Mouse (Mus musculus) T-helper 2 cell (primary cell): ENCODE results near the gene 1600014C23Rik.

Experiments
- in situ Hi-C: fragments of 300-600 bp; cut with MboI, MseI; formaldehyde crosslinking; loops from one replicate; pipeline ENCODE4 v1.15.1; 2025; ENCODE audit warnings: high pct_unique_total_duplicates

The 1600014C23Rik gene

GRCm38 (mm10) chr17:45752678-45753077, 19.0 kb upstream of the 1600014C23Rik start:
- in situ Hi-C loops: no loop called here

- in situ Hi-C loops: no loop called here
Observed at GRCm38 (mm10) chr17:45752053-45752452, 18.4 kb upstream of the 1600014C23Rik start.

DNA sequence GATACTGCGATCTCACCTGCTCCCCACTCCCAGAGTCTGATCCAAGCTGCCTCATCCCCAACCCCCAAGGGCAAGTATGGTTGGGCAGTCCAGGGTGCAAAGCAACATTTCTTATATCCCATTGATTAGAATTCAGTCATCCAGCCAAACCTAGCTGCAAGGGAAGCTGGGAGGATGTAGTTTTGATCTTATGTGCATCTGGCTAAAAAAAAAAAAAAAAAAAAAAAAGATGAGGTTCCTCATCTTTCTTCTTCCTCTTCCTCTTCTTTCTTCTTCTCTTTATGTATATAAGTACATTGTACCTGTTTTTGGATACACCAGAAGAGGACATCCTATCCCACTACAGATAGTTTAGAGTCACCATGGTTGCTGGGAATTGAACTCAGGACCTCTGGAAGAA, 17.7 kb upstream of the 1600014C23Rik start:
- in situ Hi-C loops: no loop called here

GRCm38 (mm10) chr17:45749100-45749499, 15.5 kb upstream of the 1600014C23Rik start:
- in situ Hi-C loops: no loop called here

- in situ Hi-C loops: no loop called here
Observed at GRCm38 (mm10) chr17:45747858-45748785, 14.5 kb upstream of the 1600014C23Rik start.

DNA sequence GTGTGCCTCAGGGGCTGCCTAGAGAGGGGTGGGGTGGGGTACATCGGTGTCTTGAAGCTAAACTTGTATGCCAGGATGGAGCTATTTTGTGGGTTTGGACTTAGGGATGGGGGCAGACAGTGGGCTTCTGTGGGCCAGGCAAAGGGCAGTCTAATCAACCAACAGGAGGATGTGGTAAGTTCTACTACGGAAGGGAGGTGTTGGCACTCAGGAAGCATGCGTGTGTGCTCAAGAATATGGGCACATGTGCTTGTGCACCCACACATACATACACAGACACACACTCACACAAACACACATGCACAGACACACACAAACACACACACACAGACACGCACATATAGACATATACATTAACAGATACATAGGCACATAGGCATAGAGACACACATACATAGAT, 13.6 kb upstream of the 1600014C23Rik start:
- in situ Hi-C loops: no loop called here

DNA sequence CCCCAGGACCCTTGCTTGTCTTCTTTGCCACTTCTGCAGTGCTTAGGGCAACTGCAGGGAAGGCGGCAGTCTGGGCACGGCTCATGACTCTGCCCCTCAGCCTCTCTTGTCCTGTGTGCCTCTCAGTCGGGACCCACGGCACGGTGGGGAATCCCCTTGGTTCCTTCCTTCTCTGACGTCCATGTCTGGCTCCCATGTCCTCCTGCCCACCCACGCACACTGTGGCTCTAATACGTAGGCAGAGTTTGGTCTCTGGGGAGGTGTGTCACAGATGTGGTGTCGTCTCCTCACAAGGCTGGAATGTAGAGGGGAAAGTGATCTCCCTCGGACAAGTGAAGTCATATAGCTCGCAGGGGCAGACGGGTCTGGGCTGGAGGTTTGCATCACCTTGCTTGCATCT, 13.1 kb upstream of the 1600014C23Rik start:
- in situ Hi-C loops: no loop called here

- in situ Hi-C loops: no loop called here
Observed at GRCm38 (mm10) chr17:45745629-45746028, 12.0 kb upstream of the 1600014C23Rik start.

DNA sequence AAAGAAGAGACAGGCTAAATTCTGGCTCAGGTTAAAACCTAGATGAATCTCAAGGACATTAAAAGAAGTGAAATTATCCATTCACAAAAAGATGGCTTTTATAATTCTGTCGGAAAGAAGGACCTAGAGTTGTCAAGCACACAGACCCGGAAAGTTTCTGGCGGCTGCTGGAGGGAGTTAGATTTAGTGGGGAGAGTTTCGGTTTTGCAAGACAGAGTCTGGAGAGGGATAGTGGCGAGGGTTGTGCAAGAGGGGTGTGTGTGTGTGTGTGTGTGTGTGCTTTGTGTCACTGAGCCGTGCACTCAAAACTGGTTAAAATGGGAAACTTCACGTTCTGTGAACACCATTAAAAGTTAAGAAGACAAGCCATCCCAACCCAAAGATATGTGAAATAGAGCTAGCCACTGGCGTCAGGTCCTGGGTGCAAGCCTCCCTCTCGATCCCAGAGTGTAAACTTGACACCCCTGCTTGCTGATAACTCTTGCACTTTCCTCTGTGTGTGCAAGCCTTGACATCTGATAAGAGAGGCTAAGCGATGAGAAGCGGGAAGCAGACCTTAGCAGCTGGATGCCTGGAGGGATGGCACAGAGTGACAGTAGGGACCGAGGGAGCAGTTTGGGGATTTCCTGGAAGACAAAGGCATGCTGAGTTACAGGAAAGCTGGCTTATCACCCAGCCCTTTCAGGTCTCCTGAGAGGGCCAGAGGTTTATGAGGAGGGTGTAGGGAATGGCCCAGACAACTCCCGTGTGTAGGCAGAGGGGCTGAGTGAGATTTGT, 8.9 kb upstream of the 1600014C23Rik start:
- in situ Hi-C loops: no loop called here

DNA sequence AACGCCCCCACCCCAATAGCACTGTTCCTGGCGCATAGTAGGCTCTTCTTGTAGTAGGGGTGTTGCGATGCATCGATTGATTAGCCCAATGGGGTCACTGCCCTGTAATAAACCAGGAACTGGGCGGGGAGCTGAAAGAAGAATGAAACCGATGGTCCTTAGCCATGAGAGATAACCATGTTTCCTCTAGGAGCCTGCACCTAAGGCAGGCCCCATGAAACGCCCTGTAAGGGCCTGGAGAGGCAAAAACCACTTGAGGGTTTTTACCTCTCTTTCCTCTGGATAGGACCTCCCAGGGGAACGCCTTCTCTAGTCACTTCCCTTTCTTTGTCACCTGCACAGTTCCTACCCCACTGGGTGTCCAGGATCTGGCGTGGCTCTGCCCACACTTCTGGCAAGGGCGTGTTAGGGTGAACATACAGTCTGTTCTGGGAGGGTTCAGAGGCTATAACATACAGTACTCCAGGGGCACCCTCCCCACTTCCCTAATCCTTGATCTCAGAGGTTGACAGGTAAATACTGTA, 3.5 kb upstream of the 1600014C23Rik start:
- in situ Hi-C loops: loop anchor here (5.0 kb wide), 1 partner anchor 295 kb away; the partner anchor contains the start of gene Vegfa

DNA sequence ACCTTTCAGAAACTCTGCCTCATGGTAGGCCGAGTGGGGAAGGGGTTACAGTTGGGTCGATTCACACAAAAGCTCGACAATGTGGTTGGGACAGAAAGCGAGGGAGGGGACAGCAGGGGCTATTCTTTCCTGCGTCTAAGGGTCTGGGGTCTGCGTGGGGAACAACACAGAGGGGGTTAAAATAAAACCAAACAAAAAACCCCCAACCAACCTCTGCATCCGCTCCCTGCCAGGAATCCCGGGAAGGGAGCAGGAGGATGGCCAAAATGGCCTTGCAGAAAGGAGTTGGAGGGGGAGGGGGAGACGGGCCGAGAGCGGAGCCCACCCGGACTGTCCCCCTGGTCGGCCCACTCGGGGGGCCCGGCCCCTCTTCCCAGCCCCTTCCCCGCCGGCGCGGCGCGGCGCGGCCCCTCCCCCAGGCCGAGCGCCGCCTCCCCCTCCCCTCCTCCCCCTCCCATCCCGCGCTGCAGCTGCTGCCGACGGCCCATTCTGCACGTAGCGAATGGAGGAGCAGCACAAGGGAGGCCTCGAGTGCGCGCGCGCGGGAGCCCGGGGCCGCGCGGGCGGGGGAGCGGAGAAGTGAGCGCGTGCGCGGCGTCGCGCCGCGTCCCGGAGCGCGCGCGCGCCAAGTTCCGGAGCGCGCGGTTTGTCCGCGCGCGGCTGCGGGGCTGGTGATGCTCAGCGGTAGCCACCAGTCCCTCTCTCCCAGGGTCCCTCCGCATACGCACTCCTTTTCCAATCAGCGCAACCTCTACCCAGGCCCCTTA, 2.9 kb upstream of the 1600014C23Rik start:
- in situ Hi-C loops: loop anchor here (5.0 kb wide), 1 partner anchor 296 kb away; the partner anchor contains the start of gene Vegfa

DNA sequence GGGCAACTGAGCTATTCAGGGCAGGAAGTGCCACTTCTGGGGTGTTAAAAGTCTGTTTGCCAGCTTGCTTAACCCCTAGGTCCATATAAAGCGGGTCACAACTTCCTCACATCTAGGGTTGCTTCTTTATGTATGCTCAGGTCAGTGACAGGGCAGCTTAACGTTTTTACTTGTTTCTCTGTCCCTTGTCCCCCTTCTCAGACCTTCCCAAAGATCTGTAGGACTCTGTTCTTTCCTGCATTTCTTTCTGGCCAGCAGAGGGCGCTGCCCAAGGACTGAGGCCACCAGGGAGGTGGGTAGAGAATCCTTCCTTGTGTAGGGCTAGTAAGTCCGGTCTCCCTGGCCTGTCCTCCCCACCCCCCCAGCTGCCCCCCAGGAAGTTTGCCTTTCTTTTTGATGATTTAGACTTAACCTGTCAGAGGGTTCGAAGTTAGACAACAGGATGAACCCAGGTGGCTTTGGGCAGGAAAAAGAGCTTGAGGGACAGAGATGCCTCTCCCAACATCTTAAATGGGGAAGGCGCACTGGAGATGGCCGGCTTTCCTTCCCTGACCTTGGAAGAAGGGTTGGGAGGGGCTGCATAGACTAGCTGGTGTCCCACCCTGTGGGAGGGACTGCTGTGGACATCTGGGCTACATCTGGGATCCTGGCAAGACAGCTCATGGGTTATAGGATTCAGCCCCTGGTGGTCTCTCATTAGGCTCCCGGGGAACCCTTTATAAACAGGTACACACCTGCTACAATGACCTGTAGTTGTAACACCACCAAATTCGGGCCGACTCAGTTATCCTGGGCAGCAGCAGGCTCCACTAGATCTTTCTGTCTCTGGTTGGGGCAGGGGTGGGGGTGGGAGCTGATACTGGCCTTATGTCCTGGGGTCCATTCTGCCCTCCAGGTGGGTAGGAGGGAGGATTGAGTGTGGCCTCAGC, 2.0 kb upstream of the 1600014C23Rik start:
- in situ Hi-C loops: loop anchor here (5.0 kb wide), 1 partner anchor 297 kb away; the partner anchor contains the start of gene Vegfa

GRCm38 (mm10) chr17:45734881-45735280, 1.2 kb upstream of the 1600014C23Rik start:
- in situ Hi-C loops: loop anchor here (5.0 kb wide), 1 partner anchor 297 kb away; the partner anchor contains the start of gene Vegfa

GRCm38 (mm10) chr17:45734333-45734732, 689 bp upstream of the 1600014C23Rik start:
- in situ Hi-C loops: no loop called here

GRCm38 (mm10) chr17:45733038-45733734, 458 bp downstream of the 1600014C23Rik start:
- in situ Hi-C loops: no loop called here

DNA sequence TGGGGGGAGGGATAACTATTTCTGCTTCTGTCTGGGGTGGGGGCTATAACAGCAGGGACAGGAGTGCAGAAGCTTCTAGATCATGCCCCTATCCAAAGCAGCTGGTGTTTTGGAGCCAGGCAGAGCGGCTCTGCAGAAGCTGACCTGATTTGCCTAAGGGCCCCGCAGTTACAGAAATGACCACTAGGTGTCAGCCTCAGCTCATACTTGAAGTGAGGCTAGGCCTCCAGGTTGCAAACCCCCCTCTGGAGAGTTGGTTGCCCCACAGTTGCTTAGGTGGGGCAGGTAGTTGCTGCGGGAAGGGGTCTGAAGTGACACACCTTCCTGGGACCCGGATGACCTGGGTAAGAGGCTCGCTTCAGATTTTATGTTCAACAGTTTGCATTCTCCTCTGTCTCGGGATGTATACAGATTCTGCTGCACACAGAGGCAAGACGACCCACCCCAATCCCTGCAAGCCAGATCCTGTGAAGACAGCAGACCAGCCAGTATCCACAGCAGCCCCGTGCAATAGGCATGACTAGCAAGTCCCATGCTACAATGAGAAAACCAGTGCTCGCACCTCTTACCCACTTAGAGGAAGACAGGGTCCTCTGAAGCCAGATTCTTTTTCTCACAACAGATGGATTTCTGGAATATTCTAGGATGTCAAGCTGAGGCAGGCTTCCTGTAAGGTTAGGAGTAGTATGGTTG, 2.3 kb downstream of the 1600014C23Rik start:
- in situ Hi-C loops: no loop called here

DNA sequence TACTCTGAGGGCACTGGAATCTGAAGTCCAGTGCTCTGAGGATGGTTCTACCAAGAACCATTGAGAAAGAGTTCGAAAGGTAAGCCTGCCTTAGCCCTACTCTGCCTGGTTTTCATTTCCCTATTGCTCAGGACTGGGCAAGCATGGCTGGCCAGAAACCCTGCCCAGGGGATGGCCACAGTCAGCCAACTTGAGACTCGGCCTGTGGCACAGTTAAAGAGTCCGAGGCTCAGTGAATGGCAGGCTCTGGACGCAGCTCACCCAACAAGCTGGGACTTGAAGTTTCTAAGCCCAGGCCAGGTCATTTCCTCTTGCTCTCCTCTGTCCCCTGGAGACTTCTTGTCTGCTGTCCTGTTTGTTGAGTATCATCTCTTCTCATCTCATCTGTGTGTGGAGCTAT, 2.9 kb downstream of the 1600014C23Rik start:
- in situ Hi-C loops: no loop called here

DNA sequence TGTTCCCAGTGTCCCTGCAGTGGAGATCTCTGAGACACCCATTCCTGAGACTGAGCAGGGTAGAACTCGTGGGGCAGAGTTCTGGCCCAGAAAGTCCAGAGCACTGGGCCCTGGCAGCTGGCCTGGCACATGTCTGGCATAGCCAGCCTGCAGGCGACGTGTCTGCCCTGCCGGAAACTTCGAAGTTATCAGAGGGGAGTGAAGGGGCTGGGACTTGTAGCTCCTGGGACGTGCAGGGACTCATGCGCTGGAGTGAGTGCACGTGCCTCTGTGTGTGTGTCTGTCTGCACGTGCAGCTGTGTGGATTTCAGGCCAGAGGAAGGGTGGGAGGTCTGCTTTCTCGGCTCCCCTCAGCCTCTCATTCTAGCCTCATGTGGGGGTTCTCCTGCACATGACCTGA, 4.3 kb downstream of the 1600014C23Rik start:
- in situ Hi-C loops: loop anchor here (5.0 kb wide), 2 partner anchors 67 to 413 kb away; partner anchors contain the start of gene Rsph9
